Mouse (Mus musculus) testis, adult 2 months (tissue): Measurements from ENCODE around the gene Mrrf.

Source experiments
- CTCF ChIP-seq: fragments of 200-500 bp; IDR thresholded peaks from 2 replicates; pipeline ENCODE4 v1.5.1; 2012; ENCODE audit warnings: low read depth, mild to moderate bottlenecking, inconsistent platforms, low read length, moderate library complexity; ENCODE audit not compliant: control insufficient read depth, insufficient read depth, insufficient replicate concordance
- POLR2A ChIP-seq: fragments of 200-500 bp; IDR thresholded peaks from 2 replicates; pipeline ENCODE4 v1.6.1; 2012; ENCODE audit warnings: low read depth, mild to moderate bottlenecking, inconsistent platforms, low read length, moderate library complexity; ENCODE audit not compliant: control insufficient read depth

GRCm38 (mm10) chr2:36224153-36224552, 88.0 kb downstream of the Mrrf start:
- TF ChIP-seq CTCF = no peak
- no peak for TF ChIP-seq POLR2A
